Mouse (Mus musculus): ENCODE results near the gene Lif.

Gene Lif

DNA sequence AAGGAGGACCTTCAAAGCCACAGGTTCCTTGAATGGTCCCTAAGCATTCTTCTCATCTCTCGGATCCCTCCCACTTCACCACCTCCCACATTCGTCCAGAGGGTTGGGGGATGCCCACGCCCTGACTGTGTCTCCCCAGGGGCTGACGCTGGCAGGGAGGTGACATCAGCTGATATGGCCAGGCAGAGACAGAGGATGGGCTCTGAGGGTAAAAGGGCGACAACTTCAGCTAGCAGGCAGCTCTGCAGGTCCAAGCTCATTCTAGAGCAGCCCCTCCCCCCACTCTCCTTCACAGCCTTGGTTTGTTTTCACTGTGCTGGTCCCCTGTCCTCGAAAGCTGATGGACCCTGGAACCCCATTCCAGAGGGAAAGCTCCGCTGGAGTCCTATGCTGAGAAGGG is 41.3 kb downstream of the Lif start:
- no peak for DNase-seq (ENCODE audit: low spot score)

DNA sequence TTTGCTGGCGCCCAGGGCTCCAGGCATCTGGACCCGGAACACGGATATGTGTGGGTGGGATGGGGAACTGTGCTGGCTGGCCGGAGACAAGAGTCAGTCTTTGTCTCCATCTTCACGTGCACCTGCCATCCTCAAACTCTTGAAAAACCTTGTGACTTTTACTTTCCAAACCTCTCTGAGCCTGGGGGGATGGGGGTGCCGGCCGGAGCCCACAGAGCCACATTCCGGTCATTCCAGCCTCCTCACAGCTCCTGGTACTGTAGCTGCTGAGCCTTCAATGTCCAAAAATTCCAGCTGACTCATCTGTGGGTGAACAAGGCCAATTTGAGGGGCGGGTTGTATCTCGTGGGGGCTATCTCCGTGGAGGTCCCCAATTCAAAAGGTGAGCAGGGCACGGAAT is 41.8 kb downstream of the Lif start:
- no peak for DNase-seq (ENCODE audit: low spot score)

DNA sequence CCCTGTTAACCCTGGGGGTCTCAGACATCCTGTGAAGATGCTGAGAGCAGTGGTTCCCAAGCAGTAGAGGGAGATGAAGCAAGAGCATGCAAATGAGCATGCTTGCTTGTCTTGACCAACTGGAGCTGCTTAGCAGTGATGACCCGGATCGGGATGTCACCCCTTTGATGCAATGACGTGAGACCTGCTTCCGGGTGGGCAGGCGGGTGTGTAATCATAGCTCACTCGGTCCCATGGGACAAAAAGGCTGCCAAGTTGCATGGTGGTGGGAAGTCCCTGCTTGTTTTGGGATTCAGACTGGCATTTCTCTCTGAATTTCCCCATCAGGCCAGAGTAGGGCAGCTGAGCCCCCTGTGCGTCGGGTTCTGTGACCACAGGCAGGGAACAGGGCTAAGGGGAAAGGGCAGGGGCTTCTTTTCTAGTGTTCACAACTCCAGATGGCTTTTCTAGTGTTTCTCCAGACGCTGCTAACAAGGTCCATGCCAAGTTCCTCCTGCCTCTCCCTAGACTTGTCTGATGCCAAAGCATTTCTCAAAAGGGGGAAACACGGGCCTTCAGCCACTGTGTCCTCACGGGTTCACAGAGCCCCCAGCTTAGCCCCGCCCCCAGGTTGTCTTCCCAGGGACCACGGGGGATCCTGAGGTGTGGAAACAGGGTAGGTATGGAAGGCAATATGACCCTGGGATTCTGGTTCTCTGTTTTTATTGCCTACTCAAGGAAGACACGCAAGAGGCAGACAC is 42.5 kb downstream of the Lif start:
- no peak for DNase-seq (ENCODE audit: low spot score)

DNA sequence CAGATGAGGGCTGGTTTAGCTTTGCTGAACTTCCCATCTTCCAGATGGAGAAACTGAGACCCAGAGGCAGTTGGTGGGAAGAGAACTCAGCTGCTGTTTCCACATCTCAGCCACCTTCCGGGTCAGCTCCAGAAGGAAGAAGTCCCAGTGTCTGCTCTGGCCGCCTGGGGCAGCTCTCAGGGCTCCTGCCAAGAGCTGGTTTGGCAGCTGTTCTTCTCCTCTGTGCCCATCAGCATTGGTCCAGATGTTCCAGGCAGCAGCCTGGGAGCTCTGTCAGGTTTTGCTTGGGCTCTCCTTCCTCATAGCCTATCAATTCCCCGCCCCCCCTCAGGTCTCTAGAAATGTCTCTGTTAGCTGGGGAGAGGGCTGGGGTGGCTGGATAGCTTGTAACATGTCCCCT is 43.3 kb downstream of the Lif start:
- no peak for DNase-seq (ENCODE audit: low spot score)

DNA sequence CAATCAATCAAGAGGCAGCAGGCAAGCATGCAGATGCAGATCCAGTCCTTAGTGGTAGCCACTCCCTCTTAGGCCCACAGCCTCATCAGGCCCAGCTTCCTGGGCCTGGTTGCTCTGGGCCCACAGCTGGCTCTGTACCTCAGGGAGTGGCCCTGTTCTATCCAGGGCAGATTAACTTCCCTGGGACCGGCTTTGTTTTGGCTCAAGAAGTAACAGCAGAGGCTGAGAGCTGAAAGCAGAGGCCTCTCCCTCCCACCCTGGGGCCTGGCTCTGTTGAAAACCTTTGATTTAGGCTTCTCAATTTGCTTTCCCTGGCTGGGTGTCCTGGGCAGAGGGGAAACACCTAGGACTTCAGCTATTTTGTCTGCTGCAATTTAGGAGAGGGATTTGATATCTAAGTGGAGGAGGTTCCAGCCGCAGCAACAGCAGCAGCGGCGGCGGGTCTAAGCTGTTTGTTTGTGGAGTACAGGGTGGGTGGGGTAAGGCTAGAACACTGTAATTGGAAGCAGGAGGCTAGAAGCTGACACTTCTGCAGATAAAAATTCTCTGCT is 45.1 kb downstream of the Lif start:
- no peak for DNase-seq (ENCODE audit: low spot score)

DNA sequence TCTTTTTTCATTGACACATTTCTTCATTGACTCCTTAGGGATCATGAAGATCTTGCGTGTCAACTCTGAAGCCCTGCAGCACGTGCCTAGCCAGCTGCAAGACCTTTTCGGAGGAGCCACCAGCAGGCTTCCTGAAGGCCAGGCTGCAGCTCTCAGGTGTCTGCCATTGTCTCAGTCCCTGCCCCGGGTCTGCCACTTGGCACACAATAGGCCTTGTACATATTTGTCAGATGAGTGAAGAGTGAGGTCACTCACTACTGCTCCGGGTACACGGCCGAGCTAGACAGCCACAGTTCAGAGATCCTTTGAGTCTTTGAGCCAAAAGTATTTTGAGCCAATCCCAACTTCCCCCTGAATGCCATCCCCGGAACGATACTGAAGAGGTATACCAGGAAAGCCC is 45.7 kb downstream of the Lif start:
- DNase-seq (ENCODE audit: low spot score): no peak

DNA sequence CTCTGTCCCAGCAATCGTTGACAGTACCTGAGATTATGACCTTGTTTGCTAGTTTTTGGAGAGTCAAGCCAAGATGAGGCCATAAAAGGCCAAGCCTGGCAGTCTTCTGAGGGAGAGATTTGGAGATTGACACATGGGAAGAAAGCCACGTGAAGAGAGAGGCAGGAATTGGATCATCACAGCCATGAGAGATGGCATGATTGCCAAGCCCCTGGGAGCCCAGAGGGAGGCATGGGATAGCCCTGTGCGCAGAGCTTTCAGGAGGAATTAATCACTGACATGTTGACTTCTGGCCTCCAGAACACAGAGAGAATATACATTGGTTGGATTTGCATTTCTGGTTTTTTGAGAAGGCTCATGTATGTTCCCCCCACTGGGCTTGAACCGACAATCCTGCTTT is 46.8 kb downstream of the Lif start:
- DNase-seq (ENCODE audit: low spot score): no peak

DNA sequence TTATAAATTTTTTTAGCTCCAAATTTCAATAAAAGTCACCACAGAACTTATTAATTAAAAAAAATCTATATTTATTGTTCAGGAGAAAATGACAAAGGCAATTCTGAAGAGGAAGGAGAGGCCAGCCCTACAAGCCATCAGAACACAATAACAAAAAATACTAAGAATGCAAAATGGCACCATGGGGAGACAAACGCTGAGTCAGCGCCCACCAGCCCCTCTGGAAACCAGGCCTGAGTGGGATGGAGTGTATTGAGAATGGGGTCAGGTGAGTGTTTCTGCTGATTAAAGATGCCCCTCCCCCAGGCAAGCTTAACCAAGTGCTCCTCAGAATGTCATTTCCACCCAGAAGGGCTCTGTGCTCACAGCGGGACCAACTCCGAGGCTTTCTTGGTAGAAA is 47.7 kb downstream of the Lif start:
- no peak for DNase-seq (ENCODE audit: low spot score)

DNA sequence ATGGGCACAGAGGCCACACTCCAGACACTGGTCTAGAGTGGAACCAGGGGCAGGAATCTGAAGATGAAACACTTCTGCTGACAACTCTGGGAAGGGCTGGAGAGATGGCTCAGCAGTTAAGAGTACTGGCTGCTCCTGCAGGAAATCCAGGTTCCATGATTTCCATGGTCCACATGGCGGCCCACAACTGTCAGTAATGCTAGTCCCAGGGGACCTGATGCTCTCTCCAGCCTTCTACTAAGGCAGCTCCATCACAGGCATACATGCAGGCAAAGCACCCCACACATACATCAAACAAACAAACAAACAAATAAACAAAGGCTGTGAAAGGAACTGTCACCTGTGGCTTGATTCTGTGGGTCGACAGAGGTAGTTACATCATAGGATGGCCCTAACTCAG is 48.7 kb downstream of the Lif start:
- no peak for DNase-seq (ENCODE audit: low spot score)

DNA sequence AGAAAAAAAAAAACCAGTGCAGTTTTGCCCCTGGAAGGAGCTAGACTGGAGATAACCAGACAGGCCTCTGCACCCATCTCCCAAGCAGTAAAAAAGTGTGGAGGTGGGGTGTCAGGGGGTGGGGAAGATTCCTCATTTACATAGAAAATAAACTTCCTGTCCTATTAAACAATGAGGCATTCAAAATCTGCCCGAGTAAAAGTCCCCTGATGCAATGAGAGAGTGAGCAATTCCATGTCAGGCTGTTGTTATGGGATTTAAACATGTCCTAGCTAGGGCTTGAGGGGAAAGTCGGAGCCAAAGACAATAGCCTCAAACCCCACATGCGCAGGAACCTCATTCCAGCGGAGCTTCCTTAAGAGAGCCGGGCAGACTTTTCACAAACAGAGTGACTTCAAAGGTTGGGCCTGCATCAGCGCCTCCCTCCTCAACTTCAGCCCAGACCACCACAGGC is 50.7 kb downstream of the Lif start:
- DNase-seq (ENCODE audit: low spot score): no peak

DNA sequence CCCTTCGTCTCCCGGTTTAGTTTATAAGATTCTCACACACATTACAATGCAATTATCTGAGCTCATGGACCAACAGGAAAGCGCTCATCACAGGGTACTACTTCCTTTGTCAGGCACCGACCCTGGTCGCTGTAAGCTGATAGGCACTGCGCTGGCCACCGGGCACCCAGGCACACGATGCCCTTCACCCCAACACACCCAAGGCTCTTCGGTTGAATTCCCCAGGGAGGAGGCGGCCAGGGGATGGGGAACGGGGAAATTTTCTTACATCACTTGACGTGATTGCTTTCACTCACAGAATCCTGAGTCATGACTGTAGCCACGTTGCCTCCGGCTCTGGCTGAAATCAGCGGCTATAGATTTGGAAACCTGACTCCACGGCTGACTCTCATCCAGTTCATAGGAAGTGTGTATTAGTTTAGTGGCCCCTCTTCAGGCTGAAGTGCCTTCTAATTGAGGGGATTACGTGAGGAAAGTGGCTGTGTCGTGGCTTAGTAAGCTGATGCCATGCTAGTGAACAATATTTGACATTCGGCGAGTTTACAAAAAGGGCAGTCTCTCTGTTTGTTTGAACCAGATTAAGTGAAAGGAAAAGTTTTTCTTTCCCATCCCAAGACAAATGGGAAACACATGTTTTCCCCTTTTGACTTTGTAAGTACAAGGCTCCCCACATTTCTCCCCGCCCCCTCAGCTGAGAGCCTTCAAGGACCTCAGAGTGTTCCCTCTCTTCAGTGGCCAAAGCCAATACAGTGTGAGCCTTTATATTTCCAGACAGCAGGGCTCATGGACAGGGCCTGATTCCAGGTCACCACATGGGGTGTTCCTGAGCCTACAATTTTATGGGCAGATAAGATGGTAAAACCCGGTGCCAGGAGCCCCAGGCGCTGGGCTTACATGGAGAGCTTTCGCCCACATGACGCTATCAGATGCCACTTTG is 51.4 kb downstream of the Lif start:
- DNase-seq (ENCODE audit: low spot score): peak; percentile 76

DNA sequence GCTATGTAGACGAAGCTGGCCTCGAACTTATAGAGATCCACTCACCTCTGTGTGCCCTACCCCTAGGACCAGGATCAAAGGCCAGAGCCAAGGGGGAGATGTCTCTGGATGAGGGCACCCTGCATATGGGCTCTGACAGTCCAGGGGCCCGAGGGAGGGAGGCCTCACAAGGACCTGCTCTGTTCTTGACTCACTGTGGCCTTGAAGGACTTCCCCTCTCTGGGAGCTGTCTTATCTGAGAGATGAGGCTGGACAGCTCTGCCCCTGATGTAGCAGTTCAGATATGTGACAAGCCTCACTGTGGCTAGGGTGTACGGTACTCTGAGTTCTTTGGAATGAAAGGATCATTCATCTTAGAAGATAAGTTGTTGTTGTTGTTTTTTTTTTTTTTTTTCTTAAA is 52.3 kb downstream of the Lif start:
- DNase-seq (ENCODE audit: low spot score): peak; percentile 48

DNA sequence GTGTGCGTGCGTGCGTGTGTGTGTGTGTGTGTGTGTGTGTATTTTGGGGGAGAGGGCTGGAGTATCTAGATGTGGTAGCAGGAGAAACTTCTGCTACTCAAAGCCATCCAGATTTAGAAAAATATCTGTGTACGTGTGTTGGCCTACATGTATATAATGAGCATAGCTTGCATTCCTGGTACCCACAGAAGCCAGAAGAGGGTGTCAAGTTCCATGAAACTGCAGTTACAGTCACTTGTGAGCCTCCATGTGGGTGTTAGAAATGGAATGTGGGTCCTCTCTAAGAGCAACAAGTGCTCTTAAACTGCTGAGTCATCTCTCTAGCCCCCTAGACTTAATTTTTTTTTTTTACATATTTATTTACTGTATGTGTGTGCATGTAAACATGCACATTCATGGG is 53.0 kb downstream of the Lif start:
- no peak for DNase-seq (ENCODE audit: low spot score)

DNA sequence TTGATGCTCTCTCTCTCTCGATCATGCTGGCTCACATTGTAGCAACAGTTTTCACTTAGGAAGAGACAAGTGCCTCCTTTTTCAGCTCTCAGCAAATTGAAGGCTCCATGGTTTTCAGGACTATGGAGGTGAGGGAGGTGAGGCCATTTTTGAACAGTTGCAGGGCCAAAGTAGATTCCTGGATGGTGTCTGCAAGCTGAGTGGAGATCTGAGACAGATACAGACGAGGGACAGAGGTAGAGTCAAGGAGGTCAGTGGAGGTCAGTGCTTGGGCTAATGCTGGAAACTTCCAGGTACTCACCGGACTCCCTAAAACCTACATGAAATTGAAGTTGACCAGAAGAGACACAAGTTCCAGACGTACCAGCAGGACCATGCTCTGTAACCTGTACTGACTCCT is 54.8 kb downstream of the Lif start:
- peak; percentile 28 for DNase-seq (ENCODE audit: low spot score)

DNA sequence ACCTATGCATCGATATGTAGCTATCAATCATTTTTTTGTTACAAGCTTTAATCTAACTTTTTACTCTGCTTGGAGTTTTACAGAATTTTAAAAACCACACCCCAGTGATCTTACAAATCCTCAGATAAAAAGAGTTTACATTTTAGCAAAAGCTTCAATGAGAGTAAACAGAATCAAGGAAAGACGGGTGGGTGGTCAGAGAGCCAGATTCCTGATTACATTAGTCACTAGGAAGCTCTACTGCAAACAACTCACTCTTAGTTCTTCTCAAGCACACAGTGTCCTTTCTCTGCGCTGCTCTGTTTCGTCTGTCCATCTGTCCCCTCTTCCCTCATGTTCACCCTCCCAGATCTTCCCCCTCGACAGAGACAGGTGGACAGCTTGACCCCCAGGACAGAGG is 59.9 kb downstream of the Lif start:
- DNase-seq (ENCODE audit: low spot score): no peak

DNA sequence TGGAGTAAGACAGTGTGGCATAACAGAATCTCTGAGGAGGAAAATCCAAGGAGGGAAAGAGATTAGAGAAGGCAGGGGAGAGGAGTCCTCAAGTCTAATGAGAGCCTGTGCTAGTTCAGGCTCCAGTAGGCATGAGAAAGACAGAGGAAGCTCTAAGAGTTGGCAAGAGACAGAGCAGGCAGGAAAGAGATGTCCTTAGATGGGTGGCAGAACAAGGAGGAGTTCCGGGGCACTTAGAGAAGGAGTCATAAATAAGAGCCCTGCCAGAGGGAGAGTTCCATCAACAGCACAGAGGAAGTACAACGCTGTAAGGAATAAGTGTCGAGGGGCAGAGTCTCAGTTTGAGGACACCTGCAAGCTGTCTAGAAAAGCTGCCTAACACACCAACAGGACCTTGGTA is 60.7 kb downstream of the Lif start:
- no peak for DNase-seq (ENCODE audit: low spot score)

DNA sequence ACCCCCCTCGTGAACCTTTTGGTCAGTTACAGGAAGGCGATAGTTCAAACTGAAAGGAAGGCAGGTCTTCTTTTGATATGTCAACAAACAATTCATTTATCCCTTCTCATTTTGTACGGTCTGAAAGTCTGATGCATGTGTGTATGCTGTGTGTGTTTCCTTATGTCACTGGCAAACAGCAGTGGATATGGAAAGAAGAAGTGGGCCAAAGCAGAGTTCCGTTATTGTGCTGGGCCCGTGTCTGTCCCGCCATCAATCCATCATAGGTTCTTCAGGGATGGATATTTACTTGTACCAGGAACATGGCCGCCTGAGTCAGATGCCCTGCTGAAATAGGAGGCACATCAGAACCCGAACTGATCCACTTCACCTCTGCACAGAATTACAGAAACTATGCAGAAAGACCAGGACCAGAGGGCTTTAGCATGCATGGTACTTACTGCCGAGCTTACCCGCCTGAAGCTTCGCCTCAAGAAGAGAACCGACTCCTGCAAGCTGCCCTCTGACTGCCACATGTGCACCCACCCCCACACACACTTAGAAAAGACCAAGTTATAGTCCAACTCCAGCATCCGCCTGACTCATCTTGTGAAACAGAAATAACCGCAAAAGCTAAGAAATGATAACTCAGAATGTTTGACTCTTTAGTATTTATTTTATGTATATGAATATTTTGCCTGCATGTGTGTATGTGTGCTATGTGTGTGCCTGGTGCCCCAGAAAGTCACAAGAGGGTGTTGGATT is 62.0 kb downstream of the Lif start:
- no peak for DNase-seq (ENCODE audit: low spot score)

DNA sequence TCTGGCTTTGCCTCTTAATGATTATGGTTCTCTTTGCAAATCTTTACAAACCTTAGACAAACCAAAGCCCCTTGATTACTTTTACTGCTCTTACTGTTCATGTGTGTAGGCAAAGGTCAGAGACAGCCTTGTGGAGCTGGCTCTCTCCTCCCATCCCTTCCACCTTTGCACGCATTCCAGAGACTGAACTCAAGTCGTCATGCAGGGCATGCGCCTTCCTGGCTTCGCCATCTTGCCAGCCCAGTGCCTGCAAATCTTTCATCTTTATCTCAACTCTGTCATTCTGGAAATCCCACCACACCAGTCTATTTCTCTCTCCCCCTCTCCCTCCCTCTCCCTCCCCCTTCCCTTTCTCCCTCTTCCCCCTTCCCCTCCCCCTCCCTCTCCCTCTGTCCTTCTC is 63.5 kb downstream of the Lif start:
- no peak for DNase-seq (ENCODE audit: low spot score)

Data from testis, postnatal 10 days (tissue).